Mouse (Mus musculus) testis, adult 2 months (tissue): ENCODE data around the gene B4galnt2.

Source experiments
- CTCF ChIP-seq: fragments of 200-500 bp; IDR thresholded peaks from 2 replicates; pipeline ENCODE4 v1.5.1; 2012; ENCODE audit warnings: low read depth, mild to moderate bottlenecking, inconsistent platforms, low read length, moderate library complexity; ENCODE audit not compliant: control insufficient read depth, insufficient read depth, insufficient replicate concordance
- POLR2A ChIP-seq: fragments of 200-500 bp; IDR thresholded peaks from 2 replicates; pipeline ENCODE4 v1.6.1; 2012; ENCODE audit warnings: low read depth, mild to moderate bottlenecking, inconsistent platforms, low read length, moderate library complexity; ENCODE audit not compliant: control insufficient read depth

DNA sequence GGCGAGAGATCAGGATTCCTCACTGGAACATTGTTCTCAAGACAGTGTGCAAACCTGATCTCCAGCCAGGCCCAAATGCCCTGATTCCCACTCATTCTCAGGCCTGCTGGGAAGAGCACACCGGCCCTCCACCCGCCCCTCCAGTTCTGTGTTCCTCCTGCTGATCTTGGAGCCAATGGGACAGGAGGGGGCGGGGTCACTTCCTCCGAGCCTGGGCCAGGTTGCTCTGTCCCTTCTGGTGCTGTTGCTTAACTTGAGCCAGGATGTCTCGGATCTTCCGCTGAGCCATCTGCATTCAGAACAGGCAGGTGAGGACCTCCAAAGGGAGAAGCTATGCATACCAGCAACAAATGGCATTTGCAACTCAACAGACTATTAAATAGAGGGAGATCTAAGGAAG lies 48.6 kb upstream of the B4galnt2 start:
- TF ChIP-seq CTCF (no peak), POLR2A (no peak)
